Mouse (Mus musculus): ENCODE results near the gene Tmem38b. TPM values are rescaled to one million over a fixed set of nuclear protein-coding genes. Genes with fewer than 3 reads are reported as not detected.
A peak's percentile ranks its signal among the peaks of the same experiment; 100 is the strongest.
"Not testable (repeated sequence)": the region's sequence is repeated elsewhere in the genome, so short reads cannot be mapped to it uniquely, and the experiment has no call there.

Gene Tmem38b
- polyA plus RNA-seq (2012; ENCODE audit: insufficient read depth, insufficient read length, missing spikeins): 47.0 and 65.4 TPM in 2 replicates

DNA sequence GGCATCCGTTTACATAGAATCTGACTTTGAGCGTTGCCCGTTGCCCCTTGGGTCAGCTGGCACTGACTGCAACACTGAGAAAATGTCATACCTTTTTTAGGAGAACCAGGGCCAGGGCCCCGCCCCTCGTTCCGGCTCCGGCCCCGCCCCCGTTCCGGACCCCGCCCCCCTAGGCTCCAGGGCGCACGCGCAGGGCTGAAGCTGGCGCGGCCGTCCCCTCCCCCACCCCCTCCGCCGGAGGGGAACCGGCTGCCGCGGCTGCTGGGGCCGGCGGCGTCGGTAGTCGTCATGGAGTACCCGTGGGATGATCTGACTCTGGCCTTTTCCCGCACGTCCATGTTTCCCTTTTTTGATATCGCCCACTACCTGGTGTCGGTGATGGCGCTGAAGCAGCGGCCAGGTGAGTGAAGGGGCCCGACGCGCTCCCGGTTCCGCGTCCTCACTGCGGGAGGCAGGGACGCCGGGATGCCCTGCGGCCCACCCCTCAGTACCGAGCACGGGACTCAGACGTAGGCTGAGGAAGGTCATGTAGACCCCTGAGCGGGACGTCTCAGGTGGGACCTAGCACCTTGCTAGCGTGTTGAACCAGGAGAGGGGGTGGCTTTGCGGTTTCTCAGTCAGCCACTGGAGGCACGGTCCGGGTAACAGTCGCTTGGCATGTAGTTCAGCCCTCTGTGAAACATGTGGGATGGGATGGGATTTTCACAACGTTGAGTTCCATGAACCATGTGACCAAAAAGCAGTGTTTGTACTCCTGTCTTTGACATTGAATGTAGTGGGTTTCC is at the start of gene Tmem38b:
Gene Tmem38b, plus strand, starts transcription at position 225 of the 785 bp plus-strand sequence.
- Histone ChIP-seq H3K27ac (replicated peaks; ENCODE audit: low read depth, low read length) (peak within 1 kb of the TSS; percentile 67), H3K4me3 (ENCODE audit: insufficient read depth, low read depth, low read length) (peak within 1 kb of the TSS; percentile 76), H3K4me1 (ENCODE audit: control insufficient read depth, insufficient read depth, insufficient read length, low read length) (peaks cover 5% of the 10 kb centered on the region)

DNA sequence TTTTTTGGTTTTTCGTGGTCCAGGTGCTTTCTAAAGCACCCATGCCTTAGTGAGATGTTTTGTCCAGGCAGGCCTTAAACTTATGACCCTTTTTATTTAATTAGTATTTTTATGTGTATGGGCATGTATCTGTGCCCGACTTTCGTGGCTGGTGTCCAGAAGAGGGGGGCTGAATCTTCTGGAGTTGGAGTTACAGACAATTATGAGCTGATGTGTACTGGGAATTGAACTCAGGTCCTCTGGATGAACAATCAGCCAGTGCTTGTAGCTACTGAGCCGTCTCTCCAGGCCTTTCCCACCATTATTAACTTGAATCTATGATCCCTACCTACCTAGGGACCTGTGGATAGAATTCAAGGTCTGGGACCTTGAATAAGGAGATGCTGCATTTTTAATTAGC is 44.4 kb upstream of the Tmem38b start:
- no peak overlapping the region for H3K27ac ChIP-seq (replicated peaks; ENCODE audit: low read depth, low read length)
- no peak overlapping the region for H3K4me3 ChIP-seq (ENCODE audit: insufficient read depth, low read depth, low read length)
- H3K4me1 ChIP-seq (ENCODE audit: control insufficient read depth, insufficient read depth, insufficient read length, low read length): no peaks in the 10 kb centered on the region

- H3K4me3 ChIP-seq (ENCODE audit: insufficient read depth, low read depth, low read length): no peak overlapping the region
- H3K4me1 ChIP-seq (ENCODE audit: control insufficient read depth, insufficient read depth, insufficient read length, low read length): no peaks in the 10 kb centered on the region
- H3K27ac ChIP-seq (replicated peaks; ENCODE audit: low read depth, low read length): no peak overlapping the region
These were observed 43.4 kb upstream of the Tmem38b start for GRCm38 (mm10) chr4:53782216-53783070.

DNA sequence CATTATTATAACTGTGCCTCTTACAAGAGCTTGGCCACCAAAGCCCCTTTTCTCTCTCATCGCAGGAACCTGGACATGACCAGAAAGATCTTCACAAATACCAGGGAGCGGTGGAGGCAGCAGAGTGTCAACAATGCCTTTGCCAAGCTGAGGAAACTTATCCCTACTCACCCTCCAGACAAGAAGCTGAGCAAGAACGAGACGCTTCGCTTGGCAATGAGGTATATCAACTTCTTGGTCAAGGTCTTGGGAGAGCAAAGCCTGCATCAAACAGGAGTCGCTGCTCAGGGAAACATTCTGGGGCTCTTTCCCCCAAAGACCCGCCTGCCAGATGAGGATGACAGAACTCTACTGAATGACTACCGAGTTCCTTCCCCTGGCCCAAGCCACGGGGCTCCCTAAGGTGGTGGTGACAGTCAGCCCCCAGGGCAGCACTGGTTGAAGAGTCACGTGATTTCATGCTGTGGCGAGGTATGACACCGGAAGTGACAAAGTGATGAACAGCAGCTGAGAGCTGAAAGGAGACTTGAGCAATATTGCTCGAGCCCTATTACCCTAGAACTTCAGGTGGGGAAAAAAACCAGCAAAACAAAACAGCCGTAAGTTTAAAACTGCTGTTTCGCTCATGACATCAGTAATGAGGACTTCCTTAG is 40.0 kb upstream of the Tmem38b start:
- Histone ChIP-seq H3K27ac (replicated peaks; ENCODE audit: low read depth, low read length) (no peak overlapping the region), H3K4me3 (ENCODE audit: insufficient read depth, low read depth, low read length) (no peak overlapping the region), H3K4me1 (ENCODE audit: control insufficient read depth, insufficient read depth, insufficient read length, low read length) (no peaks in the 10 kb centered on the region)

DNA sequence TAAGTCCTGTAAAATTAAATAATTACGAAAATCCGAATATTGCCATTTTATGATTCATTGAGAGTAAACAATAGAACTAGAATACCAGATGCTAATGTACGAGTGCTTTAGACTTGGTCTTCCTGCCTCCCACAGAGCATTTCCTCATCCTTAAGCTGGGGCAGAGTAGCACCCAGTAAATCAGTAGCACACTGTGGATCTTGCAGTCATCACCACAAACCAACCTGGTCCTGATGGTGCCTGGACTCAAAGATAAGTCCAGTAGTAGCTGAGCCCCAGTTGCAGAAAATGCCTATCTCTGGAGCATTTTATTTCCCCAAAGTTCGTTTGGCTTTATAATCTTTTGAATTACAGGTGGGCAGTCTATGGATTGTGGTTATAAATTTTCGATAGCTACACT is 39.0 kb upstream of the Tmem38b start:
- H3K27ac ChIP-seq (replicated peaks; ENCODE audit: low read depth, low read length): no peak overlapping the region
- H3K4me1 ChIP-seq (ENCODE audit: control insufficient read depth, insufficient read depth, insufficient read length, low read length): no peaks in the 10 kb centered on the region
- H3K4me3 ChIP-seq (ENCODE audit: insufficient read depth, low read depth, low read length): no peak overlapping the region

GRCm38 (mm10) chr4:53789346-53789745 is 36.5 kb upstream of the Tmem38b start:
- H3K4me1 ChIP-seq (ENCODE audit: control insufficient read depth, insufficient read depth, insufficient read length, low read length): no peaks in the 10 kb centered on the region
- no peak overlapping the region for H3K4me3 ChIP-seq (ENCODE audit: insufficient read depth, low read depth, low read length)
- H3K27ac ChIP-seq (replicated peaks; ENCODE audit: low read depth, low read length): no peak overlapping the region

GRCm38 (mm10) chr4:53794257-53794966 is 31.4 kb upstream of the Tmem38b start:
- no peak overlapping the region for H3K27ac ChIP-seq (replicated peaks; ENCODE audit: low read depth, low read length)
- H3K4me3 ChIP-seq (ENCODE audit: insufficient read depth, low read depth, low read length): no peak overlapping the region
- peaks cover 2% of the 10 kb centered on the region; the same call in 1 of the 2 replicates for H3K4me1 ChIP-seq (ENCODE audit: control insufficient read depth, insufficient read depth, insufficient read length, low read length)

DNA sequence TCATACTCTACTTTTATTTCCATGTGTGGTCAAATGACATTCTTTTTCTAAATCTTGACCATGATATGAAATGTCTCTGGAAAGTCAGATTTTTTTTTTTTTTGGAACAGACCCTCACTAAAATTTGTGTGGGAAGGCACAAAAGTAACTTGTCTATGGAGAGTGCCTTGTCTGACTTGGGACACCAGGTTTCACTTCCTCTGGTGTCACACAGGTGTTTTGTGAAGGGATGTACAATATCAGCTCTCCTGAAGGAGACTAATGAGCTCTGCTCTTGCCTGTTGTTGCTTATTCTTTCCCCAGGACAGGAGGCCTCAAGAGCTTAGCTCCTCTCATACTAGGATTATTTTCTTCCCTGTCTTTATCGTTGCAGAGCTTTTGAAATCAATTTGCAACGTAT is 30.8 kb upstream of the Tmem38b start:
- H3K27ac ChIP-seq (replicated peaks; ENCODE audit: low read depth, low read length): no peak overlapping the region
- no peak overlapping the region for H3K4me3 ChIP-seq (ENCODE audit: insufficient read depth, low read depth, low read length)
- H3K4me1 ChIP-seq (ENCODE audit: control insufficient read depth, insufficient read depth, insufficient read length, low read length): peaks cover 6% of the 10 kb centered on the region; the same call in 1 of the 2 replicates

- no peak overlapping the region for H3K27ac ChIP-seq (replicated peaks; ENCODE audit: low read depth, low read length)
- peaks cover 6% of the 10 kb centered on the region; the same call in 1 of the 2 replicates for H3K4me1 ChIP-seq (ENCODE audit: control insufficient read depth, insufficient read depth, insufficient read length, low read length)
- H3K4me3 ChIP-seq (ENCODE audit: insufficient read depth, low read depth, low read length): no peak overlapping the region
These were observed 30.1 kb upstream of the Tmem38b start for GRCm38 (mm10) chr4:53795706-53796105.

DNA sequence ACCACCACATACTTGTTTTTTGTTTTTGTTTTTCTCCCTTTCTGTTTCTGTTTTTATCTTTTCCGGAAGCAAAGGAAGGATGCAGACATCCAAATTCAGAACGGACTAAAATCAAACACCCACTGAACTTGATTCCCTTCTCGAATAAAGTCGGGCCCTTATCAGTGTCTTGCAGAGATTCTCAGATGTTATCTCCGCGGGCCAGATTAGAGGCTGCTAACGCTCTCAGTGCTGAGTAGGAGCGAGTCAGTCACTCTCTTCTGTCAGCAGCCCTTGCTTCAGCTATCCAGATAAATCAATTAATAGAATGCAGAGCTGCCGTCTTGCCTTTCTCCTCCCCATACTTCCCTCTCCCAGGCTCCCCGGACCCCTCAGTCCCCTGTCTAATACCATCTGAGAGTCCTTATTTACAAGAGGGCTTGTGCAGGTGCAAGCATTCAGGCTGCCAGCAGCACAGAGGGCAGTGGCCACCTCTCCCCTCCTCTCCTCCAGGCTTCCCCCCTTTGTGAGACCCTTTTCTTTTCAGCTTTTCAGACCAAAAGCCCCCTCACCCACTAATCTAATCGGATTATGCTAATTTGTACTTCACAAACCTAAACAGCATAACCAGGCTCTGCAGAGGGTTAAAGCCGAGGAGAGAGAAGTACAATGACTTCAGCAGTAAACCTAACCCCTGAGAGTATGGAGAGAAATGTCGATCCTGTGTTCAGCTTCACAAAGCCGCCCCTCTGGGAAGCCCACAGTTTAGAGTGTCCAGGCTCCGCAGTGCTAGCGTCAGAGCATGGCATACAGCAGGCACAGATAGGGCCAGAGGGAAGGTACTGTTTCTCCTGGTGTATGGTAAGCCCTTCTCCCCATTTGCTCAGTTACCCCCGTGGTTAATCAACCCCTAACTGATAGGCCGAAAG is 28.7 kb upstream of the Tmem38b start:
- Histone ChIP-seq H3K27ac (replicated peaks; ENCODE audit: low read depth, low read length) (no peak overlapping the region), H3K4me3 (ENCODE audit: insufficient read depth, low read depth, low read length) (no peak overlapping the region), H3K4me1 (ENCODE audit: control insufficient read depth, insufficient read depth, insufficient read length, low read length) (peaks cover 6% of the 10 kb centered on the region; the same call in 1 of the 2 replicates)

- no peak overlapping the region for H3K4me3 ChIP-seq (ENCODE audit: insufficient read depth, low read depth, low read length)
- H3K27ac ChIP-seq (replicated peaks; ENCODE audit: low read depth, low read length): no peak overlapping the region
- H3K4me1 ChIP-seq (ENCODE audit: control insufficient read depth, insufficient read depth, insufficient read length, low read length): peaks cover 6% of the 10 kb centered on the region; the same call in 1 of the 2 replicates
These were observed 26.8 kb upstream of the Tmem38b start for GRCm38 (mm10) chr4:53798896-53799676.

DNA sequence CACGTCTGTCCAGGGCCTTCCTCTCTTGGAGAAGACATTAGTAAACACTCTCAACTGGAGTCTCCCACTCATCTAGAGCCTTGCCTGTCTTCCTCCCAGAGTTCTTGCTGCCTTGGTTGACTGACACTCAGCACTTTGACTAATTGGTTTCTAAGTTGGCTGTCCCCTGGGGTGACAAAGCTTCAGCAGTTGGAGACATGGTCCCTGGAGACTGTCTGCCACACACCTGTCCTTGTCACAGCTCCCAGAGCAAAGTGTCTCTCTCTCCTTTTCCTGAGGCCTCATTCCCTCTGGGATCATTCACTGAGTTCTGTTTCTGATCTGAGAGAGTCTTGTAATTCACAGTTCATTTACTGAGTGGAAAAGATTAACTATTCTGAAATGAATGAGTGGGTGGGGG is 26.1 kb upstream of the Tmem38b start:
- Histone ChIP-seq H3K4me1 (ENCODE audit: control insufficient read depth, insufficient read depth, insufficient read length, low read length) (peaks cover 6% of the 10 kb centered on the region; the same call in 1 of the 2 replicates), H3K4me3 (ENCODE audit: insufficient read depth, low read depth, low read length) (no peak overlapping the region), H3K27ac (replicated peaks; ENCODE audit: low read depth, low read length) (0 out of 2 replicates have a peak overlapping the region, but pooled peaks have one; percentile 2)

DNA sequence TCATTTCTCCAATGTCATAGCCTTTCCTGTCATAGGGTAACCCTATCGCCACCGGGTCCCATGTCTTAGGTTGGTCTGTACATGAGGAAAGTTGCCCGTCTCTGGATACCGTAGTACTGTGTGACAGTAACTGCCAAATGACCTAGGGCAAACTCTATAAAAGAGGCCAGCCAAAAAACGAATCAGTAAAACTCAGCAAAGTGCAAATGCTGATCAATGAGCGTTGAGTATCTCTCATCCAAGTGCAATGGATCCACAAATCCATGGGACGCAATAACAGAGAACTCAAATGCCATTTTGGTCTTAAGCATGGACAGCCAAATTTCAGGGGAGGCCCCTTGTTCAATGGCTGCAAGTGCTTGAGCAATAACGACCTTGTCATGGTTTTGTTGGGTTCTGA is 22.2 kb upstream of the Tmem38b start:
- H3K4me1 ChIP-seq (ENCODE audit: control insufficient read depth, insufficient read depth, insufficient read length, low read length); H3K27ac ChIP-seq (replicated peaks; ENCODE audit: low read depth, low read length): not testable (repeated sequence)

More for the DNA sequence above, 22.2 kb upstream of the Tmem38b start:
- H3K4me3 ChIP-seq (ENCODE audit: insufficient read depth, low read depth, low read length): not testable (repeated sequence)
